Mouse (Mus musculus): ENCODE measurements around the gene Sik2.

DNA sequence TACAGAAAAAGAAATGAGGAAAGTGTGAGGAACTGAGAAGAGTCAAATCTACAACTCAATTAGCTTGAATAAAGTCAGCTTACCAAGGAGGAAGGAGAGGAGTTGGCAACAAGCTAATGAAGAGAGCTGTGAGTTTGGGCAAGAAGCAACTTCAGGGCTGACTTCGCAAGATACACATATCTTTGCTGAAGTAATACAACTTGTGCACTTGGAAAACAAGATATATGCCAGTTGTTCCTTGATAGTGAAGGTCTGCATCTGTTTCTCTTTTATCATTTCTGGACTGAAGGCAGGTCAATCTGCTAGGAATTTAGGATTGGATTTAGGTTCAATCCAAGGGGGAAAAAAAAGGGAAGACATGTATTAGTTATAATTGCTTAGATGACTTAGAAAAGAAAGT, 4.8 kb upstream of the Sik2 start:
- TF ChIP-seq MAFK (IDR thresholded peaks at IDR 0.05; ENCODE audit: insufficient read depth, low read depth, low read length) = no peak
- TF ChIP-seq ZC3H11A (IDR thresholded peaks at IDR 0.05; ENCODE audit: borderline replicate concordance, low read depth, low read length) = no peak

All from ES-E14 (cell line).